Mouse (Mus musculus) embryonic fibroblast, embryonic 13.5 days (primary cell): ENCODE data around the gene Polr2c.

Experiments
- CTCF ChIP-seq: IDR thresholded peaks from 2 replicates; pipeline ENCODE4 v1.5.1; 2011; ENCODE audit warnings: mild to moderate bottlenecking, control low read depth, low read length, moderate library complexity, borderline replicate concordance; ENCODE audit not compliant: insufficient read depth
- POLR2A ChIP-seq: IDR thresholded peaks from 2 replicates; pipeline ENCODE4 v1.6.1; 2011; ENCODE audit warnings: low read depth, mild to moderate bottlenecking, control low read depth, low read length, moderate library complexity

DNA sequence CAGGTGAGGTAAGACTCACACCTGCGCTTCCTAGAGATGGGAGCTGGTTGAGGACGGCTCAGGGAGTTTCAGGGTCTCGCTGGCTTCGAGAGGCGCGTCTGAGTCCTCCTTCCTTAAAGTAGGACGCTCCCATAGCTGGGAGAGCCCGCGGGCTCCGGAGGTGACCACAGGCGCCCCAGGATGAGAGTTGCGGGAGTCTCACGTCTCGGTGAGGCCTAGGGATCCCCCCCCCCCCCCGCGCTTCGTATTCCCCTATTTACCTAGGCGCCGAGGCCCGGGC lies 18.6 kb downstream of the Polr2c start:
- TF ChIP-seq POLR2A (no peak), CTCF (no peak)
